Mouse (Mus musculus) Patski (cell line): ENCODE results near the gene Cyb561d1. TPM values are rescaled to one million over a fixed set of nuclear protein-coding genes. Genes with fewer than 3 reads are reported as not detected.

Experiments
- ATAC-seq: fragments of 100-300 bp; one replicate; pipeline ENCODE4 v1.8.0; 2021
- CTCF ChIA-PET: fragments of 350-600 bp; sonication (Branson Sonifier 250); formaldehyde crosslinking; loops from one replicate; lab custom pipeline; 2022; ENCODE audit warnings: inconsistent platforms; lab: Charles Lee
- POLR2A ChIA-PET: fragments of 350-600 bp; sonication (Branson Sonifier 250); formaldehyde crosslinking; loops from one replicate; lab custom pipeline; 2022; ENCODE audit warnings: antibody characterized with exemption, inconsistent platforms; lab: Charles Lee
- DNase-seq: peaks from one replicate; pipeline ENCODE4 v3.0.0-alpha.2; 2011; ENCODE audit warnings: low read depth, low spot score
- H3K27me3 ChIP-seq: fragments of 371-371 bp; one replicate; pipeline ENCODE4 v1.5.1; 2021
- CTCF ChIP-seq: fragments of 100-300 bp; IDR thresholded peaks from one replicate; pipeline ENCODE4 v1.5.1; 2021
- in situ Hi-C: fragments of 300-500 bp; cut with MboI; formaldehyde crosslinking; loops from 3 replicates; pipeline ENCODE4 v1.11.1; 2018; ENCODE audit warnings: low pct_unique_long_range_greater_than_20kb, mixed read lengths
- polyA plus RNA-seq: library from polyadenylated mRNA; unstranded; gene quantifications from one replicate; pipeline ENCODE4 v1.2.3, GENCODE M21; 2021

Gene Cyb561d1
- polyA plus RNA-seq, 1 experiment from 2014 or later = 9.2 TPM

- CTCF ChIA-PET = interaction anchor here (0.7 to 10.4 kb wide), 27 partner anchors 9 to 281 kb away, joined by 3 to 247 read pairs (median 5); partner anchors contain the start of genes Atxn7l2, Cyb561d1, Gnai3 and Gnat2
- ATAC-seq = no peak
- no peak for TF ChIP-seq CTCF
- POLR2A ChIA-PET = interaction anchor here (0.7 to 2.0 kb wide), 10 partner anchors 9 to 239 kb away, joined by 3 to 11 read pairs (median 4); partner anchors contain the start of genes Amigo1, Atxn7l2, Cyb561d1 and Gpr61
- DNase-seq = no peak
- H3K27me3 ChIP-seq = peaks cover 5% of the 10 kb centered on the region
- in situ Hi-C loops = loop anchor here (5.0 kb wide), 1 partner anchor 88 kb away; no protein-coding TSS in a partner anchor
These were observed 36.9 kb downstream of the Cyb561d1 start for GRCm38 (mm10) chr3:108164091-108164490.

DNA sequence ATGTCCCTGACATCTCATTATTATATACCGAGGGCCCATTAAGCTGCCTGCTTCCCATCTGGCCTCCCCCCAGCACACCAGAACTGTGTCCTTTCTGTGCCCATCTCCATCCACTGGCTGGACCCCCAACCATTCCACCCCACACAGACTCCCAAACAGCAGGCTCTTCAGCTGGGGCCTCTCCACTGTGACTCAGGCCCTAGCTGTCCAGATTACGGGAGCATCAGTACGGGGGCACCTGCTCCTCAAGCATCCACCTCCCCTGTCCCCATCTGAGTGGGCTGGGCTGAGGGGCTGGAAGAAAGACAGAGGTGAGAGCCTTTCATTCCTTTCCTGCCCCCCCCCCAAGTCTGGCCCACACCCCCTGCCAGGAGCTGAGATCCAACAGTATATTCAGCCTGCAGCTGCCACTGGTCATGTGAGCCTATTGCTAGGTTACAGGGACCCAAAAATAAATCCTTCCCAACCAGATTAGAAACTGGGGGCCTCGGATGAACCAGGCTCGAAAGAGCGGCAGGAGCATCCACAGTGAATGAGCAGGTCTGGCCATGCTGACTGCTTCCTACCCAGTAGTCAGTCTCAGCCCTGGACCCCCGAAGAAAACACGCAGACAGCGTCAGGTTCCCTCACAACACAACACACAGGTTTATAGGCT, 42.5 kb downstream of the Cyb561d1 start:
- in situ Hi-C loops = no loop called here
- CTCF ChIA-PET = interaction anchor here (0.8 to 1.3 kb wide), 3 partner anchors 10 to 43 kb away, joined by 3 to 6 read pairs (median 3); partner anchors contain the start of gene Cyb561d1
- POLR2A ChIA-PET = interaction anchor here (0.6 to 1.0 kb wide), 3 partner anchors 10 to 289 kb away, joined by 3 to 4 read pairs (median 3); no protein-coding TSS in a partner anchor
- ATAC-seq = no peak
- no peak for DNase-seq
- peaks cover 5% of the 10 kb centered on the region for H3K27me3 ChIP-seq
- no peak for TF ChIP-seq CTCF

GRCm38 (mm10) chr3:108154656-108155055, 46.4 kb downstream of the Cyb561d1 start, which contains the start of gene Gpr61:
Gene Gpr61 (minus strand): TSS chr3:108154882.
- no peaks in the 10 kb centered on the region for H3K27me3 ChIP-seq
- no peak for ATAC-seq
- POLR2A ChIA-PET = interaction anchor here (2.0 kb wide), 1 partner anchor 9 kb away, joined by 5 read pairs; no protein-coding TSS in a partner anchor
- in situ Hi-C loops = no loop called here
- no peak for TF ChIP-seq CTCF
- CTCF ChIA-PET = interaction anchor here (1.0 to 10.1 kb wide), 6 partner anchors 8 to 125 kb away, joined by 3 to 72 read pairs (median 6); partner anchors contain the start of genes Cyb561d1 and Gnai3
- no peak for DNase-seq

DNA sequence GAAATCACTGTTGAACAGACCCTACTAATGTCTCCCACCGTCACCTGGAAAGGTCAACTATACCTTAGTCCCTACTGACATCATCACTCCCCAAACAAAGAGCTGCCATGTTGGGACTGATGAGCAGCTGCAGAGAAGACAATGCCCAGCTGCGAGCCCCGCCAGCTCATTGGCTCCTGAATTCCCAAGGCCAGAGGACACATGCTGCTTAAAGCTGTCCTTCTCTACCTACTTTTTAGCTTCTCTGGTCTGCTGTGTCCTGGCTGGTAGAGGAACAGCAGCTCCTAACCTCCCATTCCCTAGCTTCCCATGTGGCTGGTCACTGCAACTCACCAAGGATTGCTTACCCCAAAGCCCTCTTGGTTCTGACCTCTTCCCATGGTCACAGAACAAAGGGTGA, 48.7 kb downstream of the Cyb561d1 start:
- POLR2A ChIA-PET = interaction anchor here (1.0 kb wide), 1 partner anchor 11 kb away, joined by 3 read pairs; no protein-coding TSS in a partner anchor
- DNase-seq = no peak
- CTCF ChIA-PET = interaction anchor here (10.1 kb wide), 1 partner anchor 13 kb away, joined by 72 read pairs; no protein-coding TSS in a partner anchor
- in situ Hi-C loops = no loop called here
- no peak for ATAC-seq
- TF ChIP-seq CTCF = no peak
- no peaks in the 10 kb centered on the region for H3K27me3 ChIP-seq

DNA sequence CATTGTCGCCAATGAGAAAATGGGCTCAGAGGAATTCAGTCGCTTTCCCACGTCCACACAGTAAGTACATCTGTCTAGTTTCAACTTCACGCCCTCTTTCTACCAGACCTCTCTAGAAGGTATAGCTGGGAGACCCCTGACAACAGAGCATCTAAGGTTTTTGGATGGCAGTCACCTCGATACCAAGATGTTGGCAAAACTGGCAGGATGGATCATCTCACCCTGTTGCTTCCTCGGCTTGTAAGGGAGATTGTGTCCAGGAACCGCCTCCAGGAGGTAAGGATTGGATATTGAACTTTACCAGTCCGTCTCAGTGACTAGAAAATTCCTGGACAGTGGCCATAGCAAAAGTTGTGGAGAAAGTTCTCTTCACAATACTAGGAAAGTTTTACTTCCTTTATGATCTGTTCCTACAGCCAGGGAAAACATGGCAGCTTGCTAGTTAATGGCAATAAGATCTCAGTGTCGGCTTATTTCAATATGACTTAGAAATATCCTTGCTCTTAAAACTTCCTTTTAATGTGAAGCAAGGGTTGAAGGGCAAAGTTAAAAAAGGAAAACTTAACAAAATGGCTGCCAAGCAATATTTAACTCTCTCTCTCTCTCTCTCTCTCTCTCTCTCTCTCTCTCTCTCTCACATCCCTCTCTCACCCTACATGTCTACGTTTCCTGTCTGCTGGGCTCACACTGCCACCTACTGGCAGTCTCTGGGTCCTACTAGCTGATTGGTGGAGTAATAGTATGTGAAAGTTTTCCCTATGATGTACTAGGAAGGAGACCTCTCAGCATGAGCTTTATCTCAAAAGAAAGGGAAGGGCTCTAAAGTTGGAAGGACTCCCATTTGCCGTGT, 53.4 kb downstream of the Cyb561d1 start:
- H3K27me3 ChIP-seq = no peaks in the 10 kb centered on the region
- CTCF ChIA-PET = interaction anchor here (0.6 to 10.1 kb wide), 51 partner anchors 7 to 284 kb away, joined by 3 to 72 read pairs (median 4); partner anchors contain the start of genes Cyb561d1 and Gpr61
- ATAC-seq (no peak), DNase-seq (peak; percentile 69)
- POLR2A ChIA-PET = interaction anchor here (0.6 to 1.5 kb wide), 6 partner anchors 12 to 580 kb away, joined by 3 to 10 read pairs (median 4); no protein-coding TSS in a partner anchor
- no peak for TF ChIP-seq CTCF
- in situ Hi-C loops = loop anchor here (5.0 to 10.0 kb wide), 4 partner anchors 65 to 443 kb away; no protein-coding TSS in a partner anchor

- no peak for TF ChIP-seq CTCF
- ChIA-PET CTCF (interaction anchor here (1.0 to 6.0 kb wide), 17 partner anchors 8 to 280 kb away, joined by 3 to 45 read pairs (median 5); partner anchors contain the start of gene Gpr61), POLR2A (interaction anchor here (0.8 to 3.1 kb wide), 7 partner anchors 17 to 78 kb away, joined by 3 to 21 read pairs (median 7); partner anchors contain the start of genes Ampd2 and Cyb561d1)
- in situ Hi-C loops = loop anchor here (5.0 to 10.0 kb wide), 4 partner anchors 64 to 442 kb away; no protein-coding TSS in a partner anchor
- ATAC-seq (no peak), DNase-seq (no peak)
- H3K27me3 ChIP-seq = no peaks in the 10 kb centered on the region
These were observed 54.3 kb downstream of the Cyb561d1 start for GRCm38 (mm10) chr3:108146671-108147070.

Other genes starting within 250 kb of the Cyb561d1 start
- gene Gstm3, start 231.9 kb downstream of the Cyb561d1 start, polyA plus RNA-seq = not detected
- 11.7 TPM for gene Gstm2, start 214.8 kb downstream of the Cyb561d1 start, polyA plus RNA-seq
- gene Gstm1, start 183.2 kb downstream of the Cyb561d1 start, polyA plus RNA-seq = 145 TPM
- 17.1 TPM for gene Gstm4, start 156.3 kb downstream of the Cyb561d1 start, polyA plus RNA-seq
- gene Ampd2, start 114.6 kb downstream of the Cyb561d1 start, polyA plus RNA-seq = 78.2 TPM
- 2.7 TPM for gene Gnat2, start 108.4 kb downstream of the Cyb561d1 start, polyA plus RNA-seq
- gene Gnai3, start 55.1 kb downstream of the Cyb561d1 start, polyA plus RNA-seq = 136 TPM
- gene Gpr61, start 46.3 kb downstream of the Cyb561d1 start, polyA plus RNA-seq = 0.04 TPM
- gene Amigo1, start 14.9 kb downstream of the Cyb561d1 start, polyA plus RNA-seq = 16.6 TPM
- 17.4 TPM for gene Atxn7l2, start 9.7 kb upstream of the Cyb561d1 start, polyA plus RNA-seq
- not detected for gene Sypl2, start 25.4 kb upstream of the Cyb561d1 start, polyA plus RNA-seq
- 239 TPM for gene Psma5, start 55.7 kb upstream of the Cyb561d1 start, polyA plus RNA-seq
- gene Sort1, start 82.9 kb upstream of the Cyb561d1 start, polyA plus RNA-seq = 125 TPM
- not detected for gene Mybphl, start 163.7 kb upstream of the Cyb561d1 start, polyA plus RNA-seq
- gene Psrc1, start 182.6 kb upstream of the Cyb561d1 start, polyA plus RNA-seq = 29.8 TPM
- gene Celsr2, start 214.3 kb upstream of the Cyb561d1 start, polyA plus RNA-seq = 90.1 TPM
- gene Sars, start 244.0 kb upstream of the Cyb561d1 start, polyA plus RNA-seq = 536 TPM